Mouse (Mus musculus): ENCODE results near the gene Glp1r. TPM values are rescaled to one million over a fixed set of nuclear protein-coding genes. Genes with fewer than 3 reads are reported as not detected.

The Glp1r gene
- polyA plus RNA-seq, 1 experiment from 2014 or later, result 17.8 TPM

GRCm38 (mm10) chr17:30866281-30866680 is 35.3 kb upstream of the Glp1r start:
- ATAC-seq (no peak), DNase-seq (ENCODE audit: low spot score) (no peak)
- 51% methylated on average over 8 of the region's 8 CpGs for WGBS
- no peak for TF ChIP-seq CTCF (IDR thresholded peaks at IDR 0.05)
- no peak for TF ChIP-seq EP300 (IDR thresholded peaks at IDR 0.05)
- H3K27me3 ChIP-seq (replicated peaks; ENCODE audit: insufficient read depth, low read length), result no peaks in the 10 kb centered on the region
- no peak overlapping the region for H3K9ac ChIP-seq (replicated peaks; ENCODE audit: low read depth)
- no peaks in the 10 kb centered on the region for H3K9me3 ChIP-seq (ENCODE audit: low read length)
- H3K27ac ChIP-seq (ENCODE audit: low read length), result no peak overlapping the region
- H3K4me1 ChIP-seq (ENCODE audit: insufficient read depth, low read depth, low read length), result no peaks in the 10 kb centered on the region
- H3K4me3 ChIP-seq (ENCODE audit: low read depth, low read length), result no peak overlapping the region
- no peak overlapping the region for H3K4me2 ChIP-seq (replicated peaks; ENCODE audit: low read depth, low read length)
- no peaks in the 10 kb centered on the region for H3K36me3 ChIP-seq (ENCODE audit: insufficient read depth, low read length)

GRCm38 (mm10) chr17:30866966-30867365 is 34.7 kb upstream of the Glp1r start:
- DNase-seq (ENCODE audit: low spot score), result peak; percentile 24
- Histone ChIP-seq H3K9me3 (ENCODE audit: low read length) (no peaks in the 10 kb centered on the region), H3K9ac (replicated peaks; ENCODE audit: low read depth) (no peak overlapping the region), H3K27me3 (replicated peaks; ENCODE audit: insufficient read depth, low read length) (no peaks in the 10 kb centered on the region), H3K27ac (ENCODE audit: low read length) (0 out of 2 replicates have a peak overlapping the region, but pooled peaks have one; percentile 10), H3K4me3 (ENCODE audit: low read depth, low read length) (no peak overlapping the region), H3K36me3 (ENCODE audit: insufficient read depth, low read length) (no peaks in the 10 kb centered on the region), H3K4me2 (replicated peaks; ENCODE audit: low read depth, low read length) (no peak overlapping the region), H3K4me1 (ENCODE audit: insufficient read depth, low read depth, low read length) (no peaks in the 10 kb centered on the region)
- 52% methylated on average over 9 of the region's 9 CpGs for WGBS
- ATAC-seq, result peak; percentile 38; the same call in 1 of the 2 replicates
- TF ChIP-seq CTCF (IDR thresholded peaks at IDR 0.05) (no peak), EP300 (IDR thresholded peaks at IDR 0.05) (no peak)

GRCm38 (mm10) chr17:30871040-30871439 is 30.6 kb upstream of the Glp1r start:
- Histone ChIP-seq H3K27ac (ENCODE audit: low read length) (no peak overlapping the region), H3K4me3 (ENCODE audit: low read depth, low read length) (no peak overlapping the region), H3K9ac (replicated peaks; ENCODE audit: low read depth) (no peak overlapping the region), H3K36me3 (ENCODE audit: insufficient read depth, low read length) (no peaks in the 10 kb centered on the region), H3K4me2 (replicated peaks; ENCODE audit: low read depth, low read length) (no peak overlapping the region), H3K9me3 (ENCODE audit: low read length) (no peaks in the 10 kb centered on the region), H3K27me3 (replicated peaks; ENCODE audit: insufficient read depth, low read length) (no peaks in the 10 kb centered on the region), H3K4me1 (ENCODE audit: insufficient read depth, low read depth, low read length) (no peaks in the 10 kb centered on the region)
- WGBS, result 19% methylated on average over 10 of the region's 10 CpGs
- TF ChIP-seq EP300 (IDR thresholded peaks at IDR 0.05) (peak; percentile 56), CTCF (IDR thresholded peaks at IDR 0.05) (no peak)
- peak; percentile 76 for ATAC-seq
- DNase-seq (ENCODE audit: low spot score), result peak; percentile 61

GRCm38 (mm10) chr17:30874276-30874675 is 27.3 kb upstream of the Glp1r start:
- Histone ChIP-seq H3K27ac (ENCODE audit: low read length) (no peak overlapping the region), H3K36me3 (ENCODE audit: insufficient read depth, low read length) (no peaks in the 10 kb centered on the region), H3K4me2 (replicated peaks; ENCODE audit: low read depth, low read length) (no peak overlapping the region), H3K4me1 (ENCODE audit: insufficient read depth, low read depth, low read length) (no peaks in the 10 kb centered on the region), H3K27me3 (replicated peaks; ENCODE audit: insufficient read depth, low read length) (no peaks in the 10 kb centered on the region), H3K4me3 (ENCODE audit: low read depth, low read length) (no peak overlapping the region), H3K9ac (replicated peaks; ENCODE audit: low read depth) (no peak overlapping the region), H3K9me3 (ENCODE audit: low read length) (no peaks in the 10 kb centered on the region)
- TF ChIP-seq EP300 (IDR thresholded peaks at IDR 0.05), result no peak
- TF ChIP-seq CTCF (IDR thresholded peaks at IDR 0.05), result peak; percentile 33
- no peak for DNase-seq (ENCODE audit: low spot score)
- whole genome bisulfite sequencing, result 50% methylated on average over 15 of the region's 15 CpGs
- ATAC-seq, result no peak

- H3K4me2 ChIP-seq (replicated peaks; ENCODE audit: low read depth, low read length), result no peak overlapping the region
- H3K9ac ChIP-seq (replicated peaks; ENCODE audit: low read depth), result no peak overlapping the region
- no peaks in the 10 kb centered on the region for H3K9me3 ChIP-seq (ENCODE audit: low read length)
- H3K36me3 ChIP-seq (ENCODE audit: insufficient read depth, low read length), result no peaks in the 10 kb centered on the region
- no peak overlapping the region for H3K4me3 ChIP-seq (ENCODE audit: low read depth, low read length)
- WGBS, result 77% methylated on average over 7 of the region's 7 CpGs
- TF ChIP-seq EP300 (IDR thresholded peaks at IDR 0.05) (no peak), CTCF (IDR thresholded peaks at IDR 0.05) (no peak)
- H3K4me1 ChIP-seq (ENCODE audit: insufficient read depth, low read depth, low read length), result no peaks in the 10 kb centered on the region
- no peak for ATAC-seq
- no peak overlapping the region for H3K27ac ChIP-seq (ENCODE audit: low read length)
- no peaks in the 10 kb centered on the region for H3K27me3 ChIP-seq (replicated peaks; ENCODE audit: insufficient read depth, low read length)
- DNase-seq (ENCODE audit: low spot score), result no peak
These were observed 24.2 kb upstream of the Glp1r start for GRCm38 (mm10) chr17:30877456-30877855.

GRCm38 (mm10) chr17:30878626-30879025 is 23.0 kb upstream of the Glp1r start:
- Histone ChIP-seq H3K4me3 (ENCODE audit: low read depth, low read length) (no peak overlapping the region), H3K4me1 (ENCODE audit: insufficient read depth, low read depth, low read length) (peaks cover 3% of the 10 kb centered on the region; the same call in 1 of the 2 replicates), H3K9ac (replicated peaks; ENCODE audit: low read depth) (no peak overlapping the region), H3K9me3 (ENCODE audit: low read length) (no peaks in the 10 kb centered on the region), H3K27ac (ENCODE audit: low read length) (no peak overlapping the region), H3K4me2 (replicated peaks; ENCODE audit: low read depth, low read length) (no peak overlapping the region), H3K36me3 (ENCODE audit: insufficient read depth, low read length) (no peaks in the 10 kb centered on the region), H3K27me3 (replicated peaks; ENCODE audit: insufficient read depth, low read length) (no peaks in the 10 kb centered on the region)
- no peak for TF ChIP-seq EP300 (IDR thresholded peaks at IDR 0.05)
- no peak for TF ChIP-seq CTCF (IDR thresholded peaks at IDR 0.05)
- DNase-seq (ENCODE audit: low spot score) (no peak), ATAC-seq (peak; percentile 64)
- 15% methylated on average over 6 of the region's 6 CpGs for WGBS

GRCm38 (mm10) chr17:30880391-30880790 is 21.2 kb upstream of the Glp1r start:
- Histone ChIP-seq H3K36me3 (ENCODE audit: insufficient read depth, low read length) (no peaks in the 10 kb centered on the region), H3K27me3 (replicated peaks; ENCODE audit: insufficient read depth, low read length) (no peaks in the 10 kb centered on the region), H3K27ac (ENCODE audit: low read length) (no peak overlapping the region), H3K9me3 (ENCODE audit: low read length) (no peaks in the 10 kb centered on the region), H3K9ac (replicated peaks; ENCODE audit: low read depth) (no peak overlapping the region), H3K4me3 (ENCODE audit: low read depth, low read length) (no peak overlapping the region), H3K4me1 (ENCODE audit: insufficient read depth, low read depth, low read length) (peaks cover 3% of the 10 kb centered on the region; the same call in 1 of the 2 replicates), H3K4me2 (replicated peaks; ENCODE audit: low read depth, low read length) (no peak overlapping the region)
- WGBS, result 88% methylated on average over 3 of the region's 3 CpGs
- ATAC-seq (no peak), DNase-seq (ENCODE audit: low spot score) (no peak)
- TF ChIP-seq CTCF (IDR thresholded peaks at IDR 0.05) (no peak), EP300 (IDR thresholded peaks at IDR 0.05) (no peak)

All from lung, postnatal 0 days (tissue).